Mouse (Mus musculus): ENCODE data around the gene Zfhx3.

GRCm38 (mm10) chr8:108780766-108781165, 838.3 kb downstream of the Zfhx3 start:
- TF ChIP-seq CTCF (IDR thresholded peaks at IDR 0.05; ENCODE audit: low read depth) (no peak), EP300 (IDR thresholded peaks at IDR 0.05; ENCODE audit: low read depth) (no peak)

Measured in liver, embryonic 14.5 days (tissue).